Mouse (Mus musculus) bone marrow macrophage, adult 2 months (primary cell): ENCODE data around the gene Crk.

ENCODE experiments used
- CTCF ChIP-seq: IDR thresholded peaks from 2 replicates; pipeline ENCODE4 v1.5.1; 2012; ENCODE audit warnings: low read depth, mild to moderate bottlenecking, low read length, moderate library complexity
- POLR2A ChIP-seq: IDR thresholded peaks from 2 replicates; pipeline ENCODE4 v1.6.1; 2012; ENCODE audit warnings: mild to moderate bottlenecking, low read depth, low read length, borderline replicate concordance

GRCm38 (mm10) chr11:75738477-75738821 is 59.4 kb downstream of the Crk start:
- no peak for TF ChIP-seq CTCF
- no peak for TF ChIP-seq POLR2A
